Mouse (Mus musculus) CH12.LX (cell line): ENCODE measurements around the gene 2900011O08Rik. TPM values are rescaled to one million over a fixed set of nuclear protein-coding genes. Genes with fewer than 3 reads are reported as not detected.
"Not testable (repeated sequence)": the region's sequence is repeated elsewhere in the genome, so short reads cannot be mapped to it uniquely, and the experiment has no call there.

Experiments used
- DNase-seq: peaks from one replicate; pipeline ENCODE4 v3.0.0-alpha.2; 2013; ENCODE audit errors: extremely low read depth
- H3K27ac ChIP-seq: 2 replicates; pipeline ENCODE4 v1.5.1; 2012; ENCODE audit warnings: low read depth, mild to moderate bottlenecking, control low read depth, moderate library complexity; ENCODE audit not compliant: insufficient read depth
- H3K27me3 ChIP-seq: replicated peaks from 2 replicates; pipeline ENCODE3; 2012; ENCODE audit warnings: inconsistent platforms
- H3K36me3 ChIP-seq, 2 experiments: replicated peaks in 1 of 2; 2 replicates each; pipeline versions ENCODE3 to v1.6.1; 2012; ENCODE audit warnings: inconsistent platforms in 1 of 2, low read length in 1 of 2, mild to moderate bottlenecking in 1 of 2, mixed read lengths in 1 of 2, moderate library complexity in 1 of 2; ENCODE audit not compliant: control insufficient read depth in 1 of 2, insufficient read depth in 1 of 2
- H3K4me1 ChIP-seq, 2 experiments: 2 replicates each; pipeline ENCODE4 v1.6.1; 2012; ENCODE audit warnings: inconsistent platforms in 1 of 2, moderate library complexity in 1 of 2; ENCODE audit not compliant: insufficient read depth in 2 of 2, control insufficient read depth in 1 of 2
- H3K4me2 ChIP-seq: 2 replicates; pipeline ENCODE4 v1.6.1; 2012; ENCODE audit warnings: low read depth, mild to moderate bottlenecking, control low read depth; ENCODE audit not compliant: poor library complexity, insufficient read depth, severe bottlenecking
- H3K4me3 ChIP-seq, 3 experiments: fragments of 150-350 bp in 1 of 3; sonication (generic) in 1 of 3; replicated peaks in 1 of 3; 2 replicates each; pipeline versions ENCODE3 to v1.5.1; 2011 to 2012; ENCODE audit warnings: low read depth in 2 of 3, low read length in 2 of 3, mild to moderate bottlenecking in 2 of 3, moderate library complexity in 2 of 3, control low read depth in 1 of 3, improper control_type of control experiment in 1 of 3, inconsistent platforms in 1 of 3, mixed read lengths in 1 of 3; ENCODE audit not compliant: poor library complexity in 1 of 3
- H3K79me2 ChIP-seq: replicated peaks from 2 replicates; pipeline ENCODE4 v1.6.1; 2012; ENCODE audit warnings: mild to moderate bottlenecking, moderate library complexity; ENCODE audit not compliant: control insufficient read depth, poor library complexity, insufficient read depth, severe bottlenecking; ENCODE audit errors: extremely low read depth
- H3K9ac ChIP-seq: 2 replicates; pipeline ENCODE4 v1.6.1; 2012; ENCODE audit warnings: low read depth, mild to moderate bottlenecking, control low read depth, moderate library complexity; ENCODE audit not compliant: insufficient read depth
- H3K9me3 ChIP-seq: replicated peaks from 2 replicates; pipeline ENCODE3; 2012; ENCODE audit warnings: low read length, inconsistent platforms, mixed read lengths
- CHD1 ChIP-seq: IDR thresholded peaks from 2 replicates; pipeline ENCODE4 v1.6.1; 2012; ENCODE audit warnings: low read depth, low read length, improper control_type of control experiment, inconsistent platforms
- CHD2 ChIP-seq: IDR thresholded peaks from 2 replicates; pipeline ENCODE4 v1.6.1; 2011; ENCODE audit warnings: low read length, improper control_type of control experiment
- CTCF ChIP-seq, 2 experiments: IDR thresholded peaks in 1 of 2; conservative IDR thresholded peaks in 1 of 2; 2 replicates each; pipeline ENCODE4 v1.5.1; 2011 to 2012; ENCODE audit warnings: low read depth in 2 of 2, low read length in 2 of 2, improper control_type of control experiment in 1 of 2, inconsistent platforms in 1 of 2, mild to moderate bottlenecking in 1 of 2, moderate library complexity in 1 of 2
- ELF1 ChIP-seq: IDR thresholded peaks from 2 replicates; pipeline ENCODE4 v1.6.1; 2014; ENCODE audit warnings: low read depth, mild to moderate bottlenecking, inconsistent platforms, low read length, improper control_type of control experiment
- EP300 ChIP-seq: IDR thresholded peaks from 2 replicates; pipeline ENCODE4 v1.6.1; 2011; ENCODE audit warnings: low read length, improper control_type of control experiment
- IRF4 ChIP-seq: IDR thresholded peaks from 2 replicates; pipeline ENCODE4 v1.6.1; 2014; ENCODE audit warnings: low read depth, mild to moderate bottlenecking, inconsistent platforms, low read length, improper control_type of control experiment
- JUN ChIP-seq: IDR thresholded peaks from 2 replicates; pipeline ENCODE4 v1.6.1; 2011; ENCODE audit warnings: low read depth, mild to moderate bottlenecking, low read length, improper control_type of control experiment, moderate library complexity; ENCODE audit not compliant: insufficient read depth
- JUND ChIP-seq: conservative IDR thresholded peaks from 2 replicates; pipeline ENCODE4 v1.6.1; 2011; ENCODE audit warnings: low read depth, low read length, improper control_type of control experiment
- MAFK ChIP-seq: IDR thresholded peaks from 2 replicates; pipeline ENCODE4 v1.6.1; 2011; ENCODE audit warnings: low read length, improper control_type of control experiment; ENCODE audit not compliant: insufficient replicate concordance
- MAX ChIP-seq: IDR thresholded peaks from 2 replicates; pipeline ENCODE4 v1.6.1; 2011; ENCODE audit warnings: low read length, improper control_type of control experiment
- MEF2A ChIP-seq: IDR thresholded peaks from 2 replicates; pipeline ENCODE4 v1.6.1; 2014; ENCODE audit warnings: low read depth, mild to moderate bottlenecking, inconsistent platforms, low read length, improper control_type of control experiment, borderline replicate concordance
- MXI1 ChIP-seq: IDR thresholded peaks from 2 replicates; pipeline ENCODE4 v1.6.1; 2011; ENCODE audit warnings: mild to moderate bottlenecking, low read depth, low read length, improper control_type of control experiment
- MYC ChIP-seq: IDR thresholded peaks from 2 replicates; pipeline ENCODE4 v1.6.1; 2011; ENCODE audit warnings: low read depth, mild to moderate bottlenecking, improper control_type of control experiment, low read length
- NELFE ChIP-seq: IDR thresholded peaks from 2 replicates; pipeline ENCODE4 v1.6.1; 2011; ENCODE audit warnings: low read depth, low read length, improper control_type of control experiment
- NRF1 ChIP-seq: IDR thresholded peaks from 2 replicates; pipeline ENCODE4 v1.6.1; 2014; ENCODE audit warnings: low read depth, mild to moderate bottlenecking, inconsistent platforms, low read length, improper control_type of control experiment, moderate library complexity
- PAX5 ChIP-seq: IDR thresholded peaks from 2 replicates; pipeline ENCODE4 v1.6.1; 2012; ENCODE audit warnings: low read length, inconsistent platforms, mixed read lengths
- POLR2A ChIP-seq: IDR thresholded peaks from 2 replicates; pipeline ENCODE4 v1.6.1; 2011; ENCODE audit warnings: low read depth, mild to moderate bottlenecking, improper control_type of control experiment, low read length
- POLR2AphosphoS2 ChIP-seq: IDR thresholded peaks from 2 replicates; pipeline ENCODE4 v1.6.1; 2011; ENCODE audit warnings: low read depth, low read length, improper control_type of control experiment
- RAD21 ChIP-seq: IDR thresholded peaks from 2 replicates; pipeline ENCODE4 v1.6.1; 2011; ENCODE audit warnings: low read depth, mild to moderate bottlenecking, low read length, improper control_type of control experiment, moderate library complexity
- RCOR1 ChIP-seq: conservative IDR thresholded peaks from 2 replicates; pipeline ENCODE4 v1.6.1; 2012; ENCODE audit warnings: low read depth, mild to moderate bottlenecking, inconsistent platforms, low read length, improper control_type of control experiment
- SIN3A ChIP-seq: IDR thresholded peaks from 2 replicates; pipeline ENCODE4 v1.6.1; 2012; ENCODE audit warnings: low read length, improper control_type of control experiment, inconsistent platforms
- SMC3 ChIP-seq: IDR thresholded peaks from 2 replicates; pipeline ENCODE4 v1.6.1; 2011; ENCODE audit warnings: low read depth, low read length, improper control_type of control experiment
- UBTF ChIP-seq: IDR thresholded peaks from 2 replicates; pipeline ENCODE4 v1.6.1; 2012; ENCODE audit warnings: low read depth, mild to moderate bottlenecking, inconsistent platforms, low read length, improper control_type of control experiment, moderate library complexity
- USF2 ChIP-seq: conservative IDR thresholded peaks from 2 replicates; pipeline ENCODE4 v1.6.1; 2011; ENCODE audit warnings: low read depth, low read length, improper control_type of control experiment
- ZC3H11A ChIP-seq: IDR thresholded peaks from 2 replicates; pipeline ENCODE4 v1.6.1; 2012; ENCODE audit warnings: low read depth, mild to moderate bottlenecking, inconsistent platforms, low read length, improper control_type of control experiment
- ZKSCAN1 ChIP-seq: IDR thresholded peaks from 2 replicates; pipeline ENCODE4 v1.6.1; 2012; ENCODE audit warnings: low read depth, inconsistent platforms, low read length, improper control_type of control experiment, borderline replicate concordance
- ZNF384 ChIP-seq: IDR thresholded peaks from 2 replicates; pipeline ENCODE4 v1.6.1; 2012; ENCODE audit warnings: low read depth, low read length, improper control_type of control experiment, inconsistent platforms
- dilution Hi-C: fragments of 300-500 bp; cut with MboI; formaldehyde crosslinking; loops from 2 replicates; pipeline ENCODE4 v1.14.3; 2020; ENCODE audit warnings: low sequenced_read_pairs; ENCODE audit not compliant: extremely low pct_unique_long_range_greater_than_20kb, extremely low pct_ligation_motif_present
- in situ Hi-C: fragments of 300-500 bp; cut with MboI; formaldehyde crosslinking; loops from 3 replicates; pipeline ENCODE4 v1.14.3; 2019; ENCODE audit warnings: low sequenced_read_pairs, low pct_ligation_motif_present, low pct_unique_long_range_greater_than_20kb, mixed read lengths
- polyA plus RNA-seq: library from polyadenylated mRNA; unstranded; fragments of >175 nt; gene quantifications from 2 replicates; pipeline ENCODE4 v1.2.1, GENCODE M21; 2012; ENCODE audit warnings: low read depth; ENCODE audit not compliant: insufficient read length
- total RNA-seq, 2 experiments: library from RNA; depleted of rRNA; stranded (reverse); fragments of 300-350 nt in 1 of 2; fragments of >200 nt in 1 of 2; gene quantifications; 2 replicates each; pipeline ENCODE4 v1.2.3; 2012 to 2014

2900011O08Rik gene
- total and polyA plus RNA-seq, 3 experiments, result not detected

- in situ Hi-C loops, dilution Hi-C loops, H3K4me2 ChIP-seq, DNase-seq, H3K4me1 ChIP-seq, H3K27ac ChIP-seq, H3K27me3 ChIP-seq, H3K9me3 ChIP-seq, H3K79me2 ChIP-seq, H3K4me3 ChIP-seq, H3K9ac ChIP-seq, H3K36me3 ChIP-seq: not testable (repeated sequence)
Observed at GRCm38 (mm10) chr16:13981726-13982125, 4.7 kb upstream of the 2900011O08Rik start.

- in situ Hi-C loops (no loop called here), dilution Hi-C loops (no loop called here)
- H3K4me2 ChIP-seq, result no peak overlapping the region
- DNase-seq, result no peak
- H3K4me1 ChIP-seq, result no peaks in the 10 kb centered on the region
- H3K27ac ChIP-seq, result no peak overlapping the region
- H3K79me2 ChIP-seq, result no peaks in the 10 kb centered on the region
- H3K36me3 ChIP-seq, result no peaks in the 10 kb centered on the region
- TF ChIP-seq RCOR1, result no peak
- no peak for TF ChIP-seq MYC
- TF ChIP-seq ZKSCAN1, result no peak
- TF ChIP-seq JUND, result no peak
- no peak for TF ChIP-seq POLR2A
- no peak for TF ChIP-seq MEF2A
- TF ChIP-seq MXI1, result no peak
- no peak for TF ChIP-seq CHD2
- no peak for TF ChIP-seq SMC3
- TF ChIP-seq MAFK, result no peak
- TF ChIP-seq EP300, result no peak
- no peak for TF ChIP-seq CHD1
- no peaks in the 10 kb centered on the region for H3K9me3 ChIP-seq
- H3K4me3 ChIP-seq, result no peak overlapping the region
- H3K27me3 ChIP-seq, result no peaks in the 10 kb centered on the region
- H3K9ac ChIP-seq, result no peak overlapping the region
Observed at GRCm38 (mm10) chr16:13983161-13983560, 3.2 kb upstream of the 2900011O08Rik start.

- Histone ChIP-seq H3K4me2 (no peak overlapping the region), H3K4me3 (no peak overlapping the region), H3K27ac (no peak overlapping the region), H3K79me2 (no peaks in the 10 kb centered on the region), H3K9me3 (no peaks in the 10 kb centered on the region), H3K27me3 (no peaks in the 10 kb centered on the region), H3K36me3 (no peaks in the 10 kb centered on the region), H3K4me1 (no peaks in the 10 kb centered on the region), H3K9ac (no peak overlapping the region)
- dilution Hi-C loops (no loop called here), in situ Hi-C loops (no loop called here)
- DNase-seq, result no peak
- TF ChIP-seq SIN3A (no peak), UBTF (no peak), MAX (no peak), ZC3H11A (no peak), ZKSCAN1 (no peak), CTCF (conservative IDR thresholded peaks at IDR 0.05 in 1 of 2, IDR thresholded peaks at IDR 0.05 in 1 of 2; ENCODE audit: low read depth in 2 of 2, low read length in 2 of 2) (no peak), USF2 (no peak), IRF4 (no peak), ELF1 (no peak), JUN (no peak), EP300 (no peak), ZNF384 (no peak), MAFK (no peak), PAX5 (no peak), NRF1 (no peak), SMC3 (no peak), NELFE (no peak), RAD21 (no peak), POLR2AphosphoS2 (no peak)
Observed at GRCm38 (mm10) chr16:13986197-13986573, 219 bp upstream of the 2900011O08Rik start.
